Mouse (Mus musculus) lung, adult 2 months (tissue): Measurements from ENCODE around the gene Irak1. TPM values are rescaled to one million over a fixed set of nuclear protein-coding genes. Genes with fewer than 3 reads are reported as not detected.
A peak's percentile ranks its signal among the peaks of the same experiment; 100 is the strongest.

Experiments used
- DNase-seq: peaks from one replicate; pipeline ENCODE4 v3.0.0; 2022
- H3K4me1 ChIP-seq: fragments of 200-500 bp; 2 replicates; pipeline ENCODE4 v1.6.1; 2011; ENCODE audit warnings: low read length; ENCODE audit not compliant: control insufficient read depth, insufficient read depth
- H3K4me3 ChIP-seq: fragments of 200-500 bp; replicated peaks from 2 replicates; pipeline ENCODE3; 2011; ENCODE audit warnings: low read depth, mild to moderate bottlenecking, control low read depth, low read length; ENCODE audit errors: extremely low read depth
- CTCF ChIP-seq: fragments of 200-500 bp; IDR thresholded peaks from 2 replicates; pipeline ENCODE4 v1.5.1; 2011; ENCODE audit warnings: mild to moderate bottlenecking, low read length, control low read depth; ENCODE audit not compliant: insufficient read depth
- POLR2A ChIP-seq: fragments of 200-500 bp; IDR thresholded peaks from 2 replicates; pipeline ENCODE4 v1.6.1; 2011; ENCODE audit warnings: low read depth, mild to moderate bottlenecking, control low read depth, low read length, borderline replicate concordance; ENCODE audit errors: extremely low read depth
- WGBS: fragments of 180-500 bp; shearing (Covaris S2); methylation state at CpG from one replicate; pipeline ENCODE4 v1.1.7; 2018; 5-methylcytosine and 5-hydroxymethylcytosine counted together
- polyA plus RNA-seq: library from polyadenylated mRNA; depleted of rRNA; stranded (reverse); fragments of >200 nt; gene quantifications from 2 replicates; pipeline ENCODE4 v1.2.3, GENCODE M21; 2012; rRNA removed

Gene Irak1
- polyA plus RNA-seq: 152 and 177 TPM in 2 replicates

DNA sequence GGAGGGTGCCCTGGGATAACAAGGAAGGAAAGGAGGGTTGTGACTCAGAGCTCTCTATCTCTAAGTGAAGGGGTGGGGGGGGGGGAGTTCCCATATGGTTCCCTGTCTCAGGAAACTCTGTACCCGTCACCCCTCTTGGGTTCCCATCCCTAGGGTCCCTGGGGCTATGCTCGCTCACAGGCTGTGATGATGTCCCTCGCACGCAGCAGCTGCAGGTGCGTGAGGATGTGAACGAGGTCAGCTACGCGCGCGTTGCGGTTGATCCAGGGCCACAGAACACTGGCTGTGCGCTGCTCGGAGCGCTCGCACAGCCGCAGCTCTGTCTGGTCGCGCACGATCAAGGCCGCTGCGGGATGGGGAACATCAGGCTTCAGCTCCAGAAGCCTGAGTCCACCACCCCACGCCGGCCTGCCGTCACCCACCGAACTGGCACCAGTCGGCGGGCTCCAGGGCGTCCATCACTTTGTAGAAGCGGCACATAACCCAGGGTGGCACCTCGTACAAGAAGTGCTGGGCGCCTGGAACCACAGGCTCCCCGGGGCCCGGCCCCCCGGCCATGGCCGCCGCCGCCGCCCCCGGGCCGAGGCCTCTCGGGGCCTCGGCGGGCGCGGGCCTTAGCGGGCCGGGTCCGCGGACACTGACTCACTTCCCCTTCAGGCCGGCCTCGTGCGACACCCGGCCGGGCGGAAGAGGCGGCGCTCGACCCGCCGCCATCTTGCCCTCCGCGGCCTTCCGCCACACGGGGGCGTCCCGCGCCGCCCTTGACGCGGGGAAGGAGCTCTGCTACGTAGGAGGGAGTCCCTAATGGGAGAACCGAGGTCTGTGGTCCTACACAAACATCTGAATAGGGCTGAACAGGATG lies at the start of gene Irak1:
Gene Irak1, minus strand, starts transcription at position 731 of the 862 bp plus-strand sequence.
- 0 out of 2 replicates have a peak, but pooled peaks have one; percentile 3 for TF ChIP-seq POLR2A
- peak; percentile 39 for TF ChIP-seq CTCF
- DNase-seq: peak; percentile 72
- Histone ChIP-seq H3K4me1 (peaks cover 2% of the 10 kb centered on the region), H3K4me3 (peak within 1 kb of the TSS; percentile 96)
- WGBS: 26% methylated on average over 70 of the region's 72 CpGs

- Histone ChIP-seq H3K4me3 (no peak overlapping the region), H3K4me1 (no peaks in the 10 kb centered on the region)
- DNase-seq: no peak
- TF ChIP-seq CTCF: no peak
- TF ChIP-seq POLR2A: no peak
Observed at GRCm38 (mm10) chrX:74070794-74071193, 47.1 kb upstream of the Irak1 start.

- TF ChIP-seq POLR2A (no peak), CTCF (no peak)
- no peak for DNase-seq
- Histone ChIP-seq H3K4me1 (no peaks in the 10 kb centered on the region), H3K4me3 (no peak overlapping the region)
- 58% methylated on average over 9 of the region's 9 CpGs for WGBS
Observed at GRCm38 (mm10) chrX:74067891-74068290, 44.2 kb upstream of the Irak1 start.

GRCm38 (mm10) chrX:74045107-74045506 lies 21.4 kb upstream of the Irak1 start:
- no peak for DNase-seq
- peaks cover 3% of the 10 kb centered on the region; the same call in 1 of the 2 replicates for H3K4me1 ChIP-seq
- no peak overlapping the region for H3K4me3 ChIP-seq
- WGBS: 16% methylated on average over 1 of the region's 1 CpGs
- TF ChIP-seq CTCF: no peak
- no peak for TF ChIP-seq POLR2A

DNA sequence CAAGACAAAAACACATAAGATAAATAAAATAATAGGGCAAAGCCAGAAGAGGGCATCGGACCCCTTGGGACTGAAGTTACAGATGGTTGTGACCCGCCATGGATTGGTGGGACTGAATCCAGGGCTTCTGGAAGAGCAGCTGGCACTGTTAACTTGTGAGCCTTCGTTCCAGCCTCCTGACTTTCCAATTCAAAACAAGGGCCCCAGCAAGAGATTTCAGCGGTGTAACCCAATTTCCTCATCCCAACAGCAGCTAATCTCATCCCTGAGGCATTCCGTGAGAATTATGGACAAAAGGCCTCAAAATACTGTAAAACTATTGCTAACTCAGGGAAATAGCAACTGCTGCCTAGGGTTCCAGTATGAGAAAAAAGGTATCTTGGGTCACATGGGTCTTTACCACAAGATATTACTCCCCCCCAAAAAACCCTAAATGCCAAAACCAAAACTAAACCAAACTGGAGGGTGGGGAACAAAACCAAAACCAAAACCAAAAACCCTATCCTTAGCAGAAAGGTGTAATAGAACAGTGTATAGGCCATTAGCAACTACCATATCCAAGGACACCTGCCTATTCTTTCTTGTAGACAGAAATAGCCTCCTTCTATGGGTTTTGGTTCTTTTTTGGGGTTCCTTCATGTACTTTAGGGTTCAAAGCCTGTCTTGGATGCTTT lies 14.1 kb upstream of the Irak1 start:
- WGBS: 61% methylated on average over 5 of the region's 5 CpGs
- TF ChIP-seq CTCF (no peak), POLR2A (no peak)
- no peak for DNase-seq
- Histone ChIP-seq H3K4me1 (peaks cover 4% of the 10 kb centered on the region; the same call in 1 of the 2 replicates), H3K4me3 (no peak overlapping the region)

GRCm38 (mm10) chrX:74030000-74030399 lies 6.3 kb upstream of the Irak1 start:
- no peak for DNase-seq
- peaks cover 2% of the 10 kb centered on the region for H3K4me1 ChIP-seq
- no peak for TF ChIP-seq CTCF
- no peak for TF ChIP-seq POLR2A
- WGBS: 50% methylated on average over 1 of the region's 1 CpGs
- H3K4me3 ChIP-seq: no peak overlapping the region

DNA sequence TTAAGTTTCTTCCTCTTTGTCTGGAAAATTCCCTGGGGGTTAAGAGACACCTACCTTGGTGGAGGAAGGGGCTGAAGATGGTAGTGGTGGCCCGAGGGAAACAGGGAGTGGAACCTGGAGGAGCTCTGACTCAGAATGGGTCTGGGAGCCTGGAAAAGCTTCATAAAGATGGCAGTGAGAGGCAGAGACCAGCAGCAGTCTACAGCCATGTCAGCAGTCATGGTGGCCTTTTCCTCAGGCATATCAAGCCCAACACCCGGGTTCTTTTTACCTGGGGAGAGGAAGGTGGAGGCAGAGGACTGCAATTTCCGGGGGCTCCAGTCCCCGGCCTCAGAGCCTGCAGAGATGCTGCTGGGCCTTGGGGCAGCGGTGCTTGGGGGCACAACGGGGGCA lies 927 bp downstream of the Irak1 start:
- H3K4me1 ChIP-seq: peaks cover 2% of the 10 kb centered on the region
- H3K4me3 ChIP-seq: peak overlapping the region; percentile 43
- WGBS: 31% methylated on average over 6 of the region's 6 CpGs
- TF ChIP-seq POLR2A (no peak), CTCF (no peak)
- DNase-seq: no peak

- DNase-seq: no peak
- Histone ChIP-seq H3K4me1 (no peaks in the 10 kb centered on the region), H3K4me3 (no peak overlapping the region)
- 100% methylated on average over 1 of the region's 1 CpGs for WGBS
- TF ChIP-seq POLR2A (no peak), CTCF (no peak)
Observed at GRCm38 (mm10) chrX:74014597-74014996, 9.1 kb downstream of the Irak1 start.

GRCm38 (mm10) chrX:74008063-74008462 lies 15.7 kb downstream of the Irak1 start:
- Histone ChIP-seq H3K4me3 (no peak overlapping the region), H3K4me1 (no peaks in the 10 kb centered on the region)
- WGBS: 58% methylated on average over 8 of the region's 8 CpGs
- TF ChIP-seq CTCF (no peak), POLR2A (no peak)
- DNase-seq: no peak

DNA sequence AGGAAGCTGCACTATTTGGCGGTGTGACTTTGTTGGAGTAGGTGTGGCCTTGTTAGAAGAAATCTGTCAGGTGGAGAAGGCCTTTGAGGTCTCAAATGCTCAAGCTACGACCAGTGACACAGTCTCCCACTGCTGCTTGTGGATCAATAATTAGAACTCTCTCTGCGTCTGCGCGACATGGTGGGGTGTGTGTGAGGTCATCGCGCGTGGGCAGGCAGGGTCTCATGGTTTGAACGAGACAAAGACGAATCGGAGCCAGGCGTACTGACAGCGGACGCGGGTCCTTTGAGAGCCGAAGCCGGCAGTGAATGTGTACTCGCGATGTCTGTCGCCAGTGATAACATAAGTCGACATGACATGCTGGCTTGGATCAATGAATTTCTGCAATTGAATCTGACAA lies 17.3 kb downstream of the Irak1 start:
- 82% methylated on average over 21 of the region's 21 CpGs for WGBS
- H3K4me1 ChIP-seq: no peaks in the 10 kb centered on the region
- H3K4me3 ChIP-seq: no peak overlapping the region
- TF ChIP-seq POLR2A (no peak), CTCF (no peak)
- no peak for DNase-seq
